Mouse (Mus musculus) brown adipose tissue, adult 24 weeks (tissue): Measurements from ENCODE around the gene Adra1b. TPM values are rescaled to one million over a fixed set of nuclear protein-coding genes. Genes with fewer than 3 reads are reported as not detected.

ENCODE experiments used
- H3K27ac ChIP-seq: fragments of 200-500 bp; replicated peaks from 2 replicates; pipeline ENCODE4 v1.5.1; 2012; ENCODE audit warnings: low read depth, mild to moderate bottlenecking, low read length
- H3K4me1 ChIP-seq: fragments of 200-500 bp; 2 replicates; pipeline ENCODE4 v1.6.1; 2012; ENCODE audit warnings: low read length, mixed read lengths; ENCODE audit not compliant: control insufficient read depth, insufficient read depth, insufficient read length
- H3K4me3 ChIP-seq: fragments of 200-500 bp; 2 replicates; pipeline ENCODE4 v1.5.1; 2012; ENCODE audit warnings: low read depth, mild to moderate bottlenecking, low read length, moderate library complexity; ENCODE audit not compliant: insufficient read depth
- polyA plus RNA-seq: library from polyadenylated mRNA; stranded (reverse); fragments of >200 nt; gene quantifications from 2 replicates; pipeline ENCODE4 v1.2.4, GENCODE M21; 2012; ENCODE audit not compliant: missing spikeins, insufficient read depth, insufficient read length

Adra1b gene
- polyA plus RNA-seq, 1 experiment, result 0.79 TPM

- no peaks in the 10 kb centered on the region for H3K4me1 ChIP-seq
- no peak overlapping the region for H3K4me3 ChIP-seq
- no peak overlapping the region for H3K27ac ChIP-seq
These were observed 145.6 kb downstream of the Adra1b start for GRCm38 (mm10) chr11:43755411-43755810.

GRCm38 (mm10) chr11:43754568-43754967 is 146.4 kb downstream of the Adra1b start:
- no peaks in the 10 kb centered on the region for H3K4me1 ChIP-seq
- no peak overlapping the region for H3K4me3 ChIP-seq
- no peak overlapping the region for H3K27ac ChIP-seq

GRCm38 (mm10) chr11:43751542-43751941 is 149.5 kb downstream of the Adra1b start:
- Histone ChIP-seq H3K4me3 (no peak overlapping the region), H3K27ac (no peak overlapping the region), H3K4me1 (0 out of 2 replicates have a peak, but pooled peaks cover 3% of the 10 kb centered on the region)

- Histone ChIP-seq H3K4me3 (peak within 1 kb of the TSS; percentile 84), H3K27ac (peak within 1 kb of the TSS; percentile 58), H3K4me1 (0 out of 2 replicates have a peak, but pooled peaks cover 3% of the 10 kb centered on the region)
These were observed 153.5 kb downstream of the Adra1b start, which contains the start of gene Ttc1 for GRCm38 (mm10) chr11:43747233-43748226. Ttc1 (minus strand) TSS chr11:43748008.

- Histone ChIP-seq H3K4me1 (peaks cover 2% of the 10 kb centered on the region; the same call in 1 of the 2 replicates), H3K27ac (no peak overlapping the region), H3K4me3 (no peak overlapping the region)
These were observed 172.2 kb downstream of the Adra1b start for GRCm38 (mm10) chr11:43728737-43729301.

GRCm38 (mm10) chr11:43727796-43728195 is 173.2 kb downstream of the Adra1b start:
- Histone ChIP-seq H3K4me3 (no peak overlapping the region), H3K27ac (no peak overlapping the region), H3K4me1 (peaks cover 2% of the 10 kb centered on the region; the same call in 1 of the 2 replicates)

Other genes starting within 250 kb of the Adra1b start
- gene Pwwp2a, start 219.2 kb downstream of the Adra1b start, polyA plus RNA-seq, result 7.6 and 7.7 TPM in 2 replicates
- 38.1 and 50.5 TPM in 2 replicates for gene Ttc1, start 153.2 kb downstream of the Adra1b start, polyA plus RNA-seq